Mouse (Mus musculus) mouse embryonic stem cell (cell line): Measurements from ENCODE around the gene Wipi1.
"Not testable (repeated sequence)": the region's sequence is repeated elsewhere in the genome, so short reads cannot be mapped to it uniquely, and the experiment has no call there.

Experiments
- in situ Hi-C, 2 experiments: fragments of 300-500 bp; cut with MboI; formaldehyde crosslinking; loops; 1 replicate in 1 of 2; 3 replicates in 1 of 2; pipeline ENCODE4 v1.14.3; 2019 to 2020; ENCODE audit warnings: low sequenced_read_pairs in 2 of 2, low pct_unique_long_range_greater_than_20kb in 1 of 2, mixed read lengths in 1 of 2; ENCODE audit not compliant: unreplicated experiment in 1 of 2

Gene Wipi1

GRCm38 (mm10) chr11:109611303-109612149 lies at the start of gene Wipi1:
Gene Wipi1 (minus strand): TSS chr11:109611967.
- in situ Hi-C loops, result no loop called here

- in situ Hi-C loops, result not testable (repeated sequence)
Observed at GRCm38 (mm10) chr11:109660526-109660925, 48.8 kb upstream of the Wipi1 start.

GRCm38 (mm10) chr11:109656232-109656631 lies 44.5 kb upstream of the Wipi1 start:
- in situ Hi-C loops, result no loop called here

- in situ Hi-C loops, result no loop called here
Observed at GRCm38 (mm10) chr11:109654581-109654980, 42.8 kb upstream of the Wipi1 start.

GRCm38 (mm10) chr11:109653201-109653600 lies 41.4 kb upstream of the Wipi1 start:
- in situ Hi-C loops, result no loop called here

- in situ Hi-C loops, result no loop called here
Observed at GRCm38 (mm10) chr11:109652505-109652904, 40.7 kb upstream of the Wipi1 start.

GRCm38 (mm10) chr11:109651566-109652024 lies 39.8 kb upstream of the Wipi1 start:
- in situ Hi-C loops, result no loop called here

GRCm38 (mm10) chr11:109650788-109651565 lies 39.2 kb upstream of the Wipi1 start:
- in situ Hi-C loops, result no loop called here

GRCm38 (mm10) chr11:109649975-109650701 lies 38.4 kb upstream of the Wipi1 start:
- in situ Hi-C loops, result no loop called here

- in situ Hi-C loops, result no loop called here
Observed at GRCm38 (mm10) chr11:109649206-109649605, 37.4 kb upstream of the Wipi1 start, which contains the start of gene Prkar1a. Gene Prkar1a (plus strand): TSS chr11:109649405.

GRCm38 (mm10) chr11:109648510-109648909 lies 36.7 kb upstream of the Wipi1 start:
- in situ Hi-C loops, result no loop called here

GRCm38 (mm10) chr11:109641498-109642222 lies 29.9 kb upstream of the Wipi1 start:
- in situ Hi-C loops, result no loop called here

GRCm38 (mm10) chr11:109635871-109636395 lies 24.2 kb upstream of the Wipi1 start:
- in situ Hi-C loops, result no loop called here

- in situ Hi-C loops, result no loop called here
Observed at GRCm38 (mm10) chr11:109634928-109635327, 23.2 kb upstream of the Wipi1 start.

GRCm38 (mm10) chr11:109629021-109629521 lies 17.3 kb upstream of the Wipi1 start:
- in situ Hi-C loops, result no loop called here

- in situ Hi-C loops, result no loop called here
Observed at GRCm38 (mm10) chr11:109628099-109628498, 16.3 kb upstream of the Wipi1 start.

GRCm38 (mm10) chr11:109627648-109628047 lies 15.9 kb upstream of the Wipi1 start:
- in situ Hi-C loops, result no loop called here

- in situ Hi-C loops, result no loop called here
Observed at GRCm38 (mm10) chr11:109623238-109623637, 11.5 kb upstream of the Wipi1 start.
